Mouse (Mus musculus) left cerebral cortex, postnatal 4 days (tissue): ENCODE measurements around the gene Crtac1. TPM values are rescaled to one million over a fixed set of nuclear protein-coding genes. Genes with fewer than 3 reads are reported as not detected.

ENCODE experiments used
- DNase-seq: peaks from one replicate; pipeline ENCODE4 v3.0.0-alpha.2; 2022
- intact Hi-C: fragments of 180-260 bp; cut with DNase I; formaldehyde crosslinking; loops from one replicate; pipeline ENCODE4 v1.15.1; 2025
- total RNA-seq, 2 experiments: library from RNA; stranded (reverse); gene quantifications; 2 replicates each; pipeline ENCODE4 v1.2.3; 2021

Crtac1 gene
- total RNA-seq, result 10 to 100 TPM; 40.9 to 53.3 TPM

GRCm38 (mm10) chr19:42431485-42432190, at the start of gene Crtac1:
Gene Crtac1 (minus strand): TSS chr19:42431783.
- intact Hi-C loops, result loop anchor here (5.0 kb wide), 1 partner anchor 114 kb away; no protein-coding TSS in a partner anchor
- DNase-seq, result peak; percentile 86

GRCm38 (mm10) chr19:42478303-42478702, 46.7 kb upstream of the Crtac1 start:
- DNase-seq, result no peak
- intact Hi-C loops, result no loop called here

GRCm38 (mm10) chr19:42477769-42478168, 46.2 kb upstream of the Crtac1 start:
- no peak for DNase-seq
- intact Hi-C loops, result no loop called here

- no peak for DNase-seq
- intact Hi-C loops, result no loop called here
Measured at GRCm38 (mm10) chr19:42472831-42473230, 41.2 kb upstream of the Crtac1 start.

DNA sequence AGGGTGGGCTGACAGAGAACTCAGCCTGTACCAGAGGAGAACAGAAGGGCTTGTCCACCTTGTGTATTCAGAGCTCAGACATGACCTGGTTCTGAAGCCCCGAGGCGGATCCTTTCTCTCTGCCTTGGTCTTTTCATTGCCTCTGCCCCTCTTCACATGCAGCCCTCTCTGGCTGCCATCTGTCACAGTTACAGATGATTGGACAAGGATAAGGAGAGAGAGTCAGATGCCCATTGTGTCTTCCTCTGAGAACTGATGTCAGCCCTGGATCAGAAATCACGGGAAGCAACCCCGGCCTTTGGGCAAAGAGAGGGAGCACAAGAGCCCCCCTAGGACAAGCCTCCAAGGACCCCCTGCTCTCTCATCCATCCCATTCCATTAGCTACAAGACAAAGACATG, 40.0 kb upstream of the Crtac1 start:
- DNase-seq, result peak; percentile 63
- intact Hi-C loops, result no loop called here

DNA sequence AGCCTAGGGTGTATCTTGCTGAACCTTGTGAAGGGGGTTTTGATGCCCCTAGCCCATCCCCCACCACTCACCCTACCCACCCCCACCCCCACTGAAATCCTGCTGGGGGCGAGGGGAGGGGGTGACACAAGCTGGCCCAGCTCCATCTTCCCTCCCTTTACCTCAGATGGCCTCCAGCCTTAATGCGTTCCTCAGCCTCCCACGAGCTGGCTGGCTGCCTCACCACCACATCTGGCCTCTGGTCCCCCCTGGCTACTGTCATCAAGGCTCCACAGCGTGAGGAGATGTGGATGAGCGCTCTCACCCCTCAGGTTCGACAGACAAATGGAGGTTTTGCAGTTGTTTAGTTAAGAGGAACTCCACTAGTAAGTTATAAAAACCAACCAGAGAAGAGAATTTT, 30.3 kb upstream of the Crtac1 start:
- intact Hi-C loops, result no loop called here
- no peak for DNase-seq

DNA sequence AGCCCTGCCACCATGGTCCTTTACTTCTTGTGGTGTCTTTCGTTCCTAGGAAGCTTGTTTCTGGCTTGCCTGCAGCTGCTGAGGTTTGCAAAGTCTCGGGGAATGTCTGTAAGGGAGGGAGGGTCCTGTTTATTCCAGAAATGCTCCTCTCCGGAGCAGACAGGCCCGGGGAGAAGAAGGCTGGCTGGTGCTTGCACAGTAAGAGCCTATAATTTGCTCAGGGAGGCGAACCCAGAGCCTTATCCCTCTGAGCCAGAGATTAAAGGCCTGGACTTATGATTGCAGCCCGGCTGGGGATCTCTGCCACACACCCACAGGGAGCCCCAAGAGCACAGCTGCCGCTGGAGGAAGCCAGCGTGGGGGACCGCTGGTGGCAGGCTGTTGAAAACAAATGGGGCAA, 29.8 kb upstream of the Crtac1 start:
- intact Hi-C loops, result no loop called here
- DNase-seq, result peak; percentile 33

DNA sequence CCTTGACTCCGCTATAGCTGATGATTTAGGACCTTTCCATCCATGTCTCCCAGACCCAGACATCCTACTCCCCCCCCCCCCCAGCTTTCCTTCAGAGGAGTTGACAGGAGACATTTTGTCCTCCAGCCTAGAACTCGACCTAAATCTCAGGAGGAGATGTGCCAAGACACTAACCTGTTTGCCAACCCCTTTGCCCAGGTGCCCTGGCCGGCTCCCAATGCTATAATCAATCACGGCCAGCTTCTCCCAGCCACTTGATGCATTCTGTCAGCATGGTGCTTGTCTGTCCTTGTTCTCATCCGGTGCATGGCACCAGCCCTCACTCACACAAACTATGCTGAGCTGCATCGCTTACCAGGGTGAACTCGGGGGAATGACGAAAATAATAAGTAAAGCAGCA, 27.9 kb upstream of the Crtac1 start:
- no peak for DNase-seq
- intact Hi-C loops, result no loop called here

GRCm38 (mm10) chr19:42454481-42455236, 23.1 kb upstream of the Crtac1 start:
- DNase-seq, result no peak
- intact Hi-C loops, result no loop called here

DNA sequence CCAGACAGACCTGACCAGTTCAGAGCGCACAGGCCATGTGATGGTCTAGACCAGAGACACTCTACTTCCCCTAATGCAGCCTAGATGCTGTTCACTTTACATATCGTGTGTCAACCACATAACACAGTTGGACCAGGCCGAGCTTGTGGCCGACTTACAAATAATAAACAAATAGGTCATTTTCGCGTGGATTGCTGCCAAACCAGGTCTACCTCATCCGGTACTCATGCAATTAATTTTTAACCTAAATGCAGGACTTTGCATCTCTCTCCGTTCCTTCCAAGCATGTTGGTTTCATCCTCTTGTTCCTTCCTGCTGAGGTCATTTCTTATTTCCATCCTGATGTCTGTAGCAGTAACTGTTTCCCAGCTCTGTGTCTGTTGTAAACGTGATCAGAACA, 22.4 kb upstream of the Crtac1 start:
- intact Hi-C loops, result no loop called here
- no peak for DNase-seq

GRCm38 (mm10) chr19:42452539-42452938, 21.0 kb upstream of the Crtac1 start:
- intact Hi-C loops, result no loop called here
- DNase-seq, result no peak

DNA sequence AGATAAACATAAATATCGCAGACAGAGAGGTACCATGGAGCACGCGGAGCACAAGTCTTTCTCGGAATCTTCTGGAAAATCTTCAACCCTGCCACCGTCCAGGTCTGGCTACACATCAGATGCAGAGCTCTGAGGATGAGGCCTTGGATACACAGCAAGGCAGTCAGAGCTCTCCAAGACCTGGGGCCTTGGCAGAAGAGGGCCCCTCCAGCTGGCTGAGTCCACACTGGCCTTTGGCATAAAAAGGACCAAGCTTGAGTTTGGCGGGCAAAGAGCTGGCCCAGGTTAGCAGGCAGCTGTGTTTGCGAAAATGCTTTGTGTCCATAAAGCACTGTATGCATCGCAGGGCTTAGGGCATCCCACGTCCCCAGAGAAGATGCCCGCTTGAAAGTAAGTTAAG, 17.0 kb upstream of the Crtac1 start:
- peak; percentile 77 for DNase-seq
- intact Hi-C loops, result no loop called here

GRCm38 (mm10) chr19:42443887-42444409, 12.4 kb upstream of the Crtac1 start:
- intact Hi-C loops, result no loop called here

DNA sequence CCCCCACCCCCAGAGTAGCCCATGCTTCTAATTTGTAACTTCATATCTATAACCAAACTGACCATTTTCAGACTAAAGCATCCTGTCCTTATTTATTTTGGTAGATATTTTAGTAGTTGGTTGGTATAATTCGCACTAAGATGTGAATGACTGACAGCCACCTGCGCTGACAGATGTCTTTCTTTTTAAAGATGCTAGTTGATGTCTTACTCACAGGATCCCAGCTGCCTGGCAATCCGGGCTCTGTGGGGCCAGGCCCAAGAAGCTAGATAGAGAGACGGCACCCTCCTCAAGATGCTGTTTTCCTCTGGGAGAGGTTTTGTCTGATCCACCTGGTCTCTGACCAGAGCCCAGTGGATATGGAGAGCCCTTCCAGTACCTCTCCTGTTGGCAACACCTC, 11.7 kb upstream of the Crtac1 start:
- DNase-seq, result no peak
- intact Hi-C loops, result no loop called here

More at GRCm38 (mm10) chr19:42443887-42444409, 12.4 kb upstream of the Crtac1 start:
- DNase-seq, result peak; percentile 50

DNA sequence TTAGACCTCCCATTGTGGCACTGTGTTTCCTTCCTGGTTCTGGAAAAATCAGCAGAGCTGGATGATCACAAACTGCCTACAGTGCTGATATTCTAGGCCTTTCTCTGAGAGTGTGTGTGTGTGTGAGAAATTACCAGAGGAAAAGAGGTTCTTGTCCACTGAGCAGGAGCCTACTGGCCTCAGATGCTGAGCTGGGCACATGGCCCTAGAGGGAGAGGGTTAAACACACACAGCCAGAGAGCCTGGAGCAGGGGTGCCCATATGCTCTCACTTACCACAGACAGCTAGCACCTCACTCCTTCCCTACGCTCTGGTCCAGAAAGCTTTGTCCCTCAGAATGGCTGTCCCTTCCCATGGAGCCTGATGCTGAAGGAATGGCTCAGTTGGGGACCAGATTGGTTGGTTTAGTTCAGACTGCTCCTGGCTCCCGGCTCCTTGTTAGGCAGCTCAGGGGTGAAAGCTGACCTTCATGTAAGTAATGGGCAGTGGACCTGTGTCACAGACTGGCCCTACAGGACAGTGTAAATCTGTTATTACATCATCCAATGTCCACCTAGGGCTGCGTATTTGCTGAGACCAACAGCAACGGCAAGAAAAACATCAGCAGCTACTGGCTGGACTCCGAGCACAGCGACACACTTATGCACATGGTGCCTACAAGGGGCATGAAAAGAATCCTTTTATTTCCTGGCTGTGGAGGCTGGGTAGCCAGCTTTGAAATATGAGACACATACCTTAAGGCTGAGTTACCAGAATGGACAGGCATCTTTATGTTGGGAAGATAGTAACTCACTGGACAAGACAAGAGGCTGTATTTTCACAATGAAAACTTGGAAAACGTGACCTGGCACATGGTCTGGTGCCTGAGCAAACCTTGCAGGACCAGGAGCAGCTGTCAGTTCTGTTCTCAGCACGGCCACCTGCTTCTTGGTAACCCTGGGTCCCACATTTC, 10.9 kb upstream of the Crtac1 start:
- intact Hi-C loops, result no loop called here
- peak; percentile 45 for DNase-seq

DNA sequence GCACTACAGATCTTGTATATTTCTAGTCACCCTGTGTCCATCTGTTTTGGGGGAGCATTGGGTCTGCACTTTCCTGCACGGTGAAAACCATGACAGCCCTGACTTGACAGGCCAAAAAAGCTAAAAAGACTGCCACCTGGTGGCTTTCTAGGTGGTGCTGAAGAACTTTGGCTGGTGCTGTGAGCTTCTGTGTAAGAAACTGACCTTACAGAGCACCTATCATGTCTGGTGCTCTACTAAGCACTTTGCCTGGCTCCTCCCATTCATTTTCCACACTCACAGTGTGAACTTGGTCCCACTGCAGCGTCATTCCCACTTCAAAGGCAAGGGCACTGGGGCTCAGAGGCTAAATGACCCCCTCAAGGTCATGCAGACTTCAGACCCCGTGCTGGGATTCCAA, 8.5 kb upstream of the Crtac1 start:
- DNase-seq, result no peak
- intact Hi-C loops, result no loop called here

DNA sequence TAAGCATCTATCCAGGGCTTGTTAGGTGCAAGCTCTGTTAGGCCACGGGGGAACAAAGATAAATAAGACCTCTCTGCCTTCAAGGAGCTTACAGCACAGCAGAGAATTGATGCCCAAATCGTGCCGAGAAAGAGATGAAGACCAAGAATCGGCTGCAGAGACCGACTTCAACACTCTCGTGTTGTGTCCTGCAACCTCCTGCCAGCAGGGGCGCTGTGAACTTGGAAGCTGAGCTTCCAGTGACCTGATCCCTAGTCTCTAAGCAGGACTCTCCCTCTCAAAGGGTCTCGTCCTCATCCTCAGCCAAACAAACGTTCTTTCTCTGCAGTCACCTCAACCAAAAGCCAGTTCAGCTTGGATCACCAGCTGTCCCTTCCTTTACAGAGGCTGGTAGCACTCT, 7.8 kb upstream of the Crtac1 start:
- DNase-seq, result no peak
- intact Hi-C loops, result no loop called here

- peak; percentile 31 for DNase-seq
- intact Hi-C loops, result no loop called here
Measured at GRCm38 (mm10) chr19:42435621-42436020, 4.0 kb upstream of the Crtac1 start.

DNA sequence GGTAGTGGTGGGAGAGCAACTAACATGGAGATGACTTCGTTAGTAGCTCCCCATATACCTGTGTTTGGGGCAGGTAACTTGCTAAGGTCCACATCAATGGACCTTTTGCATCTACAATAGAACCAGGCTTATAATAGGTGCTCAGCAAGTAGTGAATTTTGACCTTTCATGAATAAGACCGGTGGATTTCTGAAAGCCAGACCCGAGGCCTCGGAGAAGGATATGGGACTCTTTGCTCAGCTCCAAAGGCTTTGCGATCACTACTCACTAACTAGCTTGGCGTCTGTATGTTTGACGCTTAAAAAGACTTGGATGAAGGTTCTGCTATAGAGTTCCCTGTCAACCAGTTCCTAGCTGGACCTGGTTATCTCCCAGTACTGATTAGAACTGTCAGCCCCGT, 1.2 kb upstream of the Crtac1 start:
- intact Hi-C loops, result loop anchor here (5.0 kb wide), 1 partner anchor 115 kb away; no protein-coding TSS in a partner anchor
- DNase-seq, result no peak

DNA sequence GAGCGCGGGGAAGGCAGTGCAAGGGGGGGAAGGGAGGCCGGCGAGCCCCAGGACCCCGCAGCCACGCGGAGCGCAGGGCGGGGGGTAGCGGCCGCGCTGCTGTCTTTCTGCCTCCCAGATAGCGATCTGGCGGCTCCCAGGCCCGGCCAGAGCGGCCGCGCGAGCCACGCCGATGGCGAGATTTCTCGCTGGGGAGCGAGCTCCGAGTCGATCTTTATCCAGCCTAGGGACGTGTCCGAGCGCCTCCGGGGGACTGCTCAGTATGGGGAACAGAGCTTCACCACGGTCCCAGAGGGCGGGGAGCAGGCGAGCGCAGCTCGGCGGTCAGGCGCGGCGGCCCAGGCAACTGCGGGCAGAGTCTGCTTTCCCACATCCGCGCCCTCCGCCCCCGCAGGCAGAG, 608 bp upstream of the Crtac1 start:
- peak; percentile 59 for DNase-seq
- intact Hi-C loops, result loop anchor here (5.0 kb wide), 1 partner anchor 115 kb away; no protein-coding TSS in a partner anchor

DNA sequence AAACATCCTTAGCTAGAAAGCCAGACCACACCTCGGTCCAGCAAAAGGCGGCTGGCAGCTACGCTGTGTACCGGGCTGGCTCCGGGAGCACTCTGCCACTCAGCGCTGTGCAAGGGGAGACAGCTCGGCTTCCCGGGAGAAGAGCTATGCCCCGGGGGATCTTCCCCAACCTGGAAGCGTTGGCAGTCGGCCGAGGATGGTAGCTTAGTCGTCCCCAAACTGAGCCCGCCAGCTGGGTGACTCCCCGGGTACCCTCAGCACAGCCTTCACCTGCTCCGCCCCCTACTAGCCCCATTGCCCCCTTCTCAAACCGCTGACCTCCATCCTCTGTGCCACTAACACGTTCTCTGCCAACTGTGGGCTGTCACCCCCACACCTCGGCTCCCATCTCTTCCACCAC, 602 bp downstream of the Crtac1 start:
- intact Hi-C loops, result loop anchor here (5.0 kb wide), 1 partner anchor 114 kb away; no protein-coding TSS in a partner anchor
- DNase-seq, result peak; percentile 55
